Mouse (Mus musculus) ovary, postnatal 14 days (tissue): ENCODE results near the gene Btn1a1.
A peak's percentile ranks its signal among the peaks of the same experiment; 100 is the strongest.

ENCODE experiments used
- DNase-seq: peaks from one replicate; pipeline ENCODE4 v3.0.0; 2022; ENCODE audit warnings: low spot score

Gene Btn1a1

DNA sequence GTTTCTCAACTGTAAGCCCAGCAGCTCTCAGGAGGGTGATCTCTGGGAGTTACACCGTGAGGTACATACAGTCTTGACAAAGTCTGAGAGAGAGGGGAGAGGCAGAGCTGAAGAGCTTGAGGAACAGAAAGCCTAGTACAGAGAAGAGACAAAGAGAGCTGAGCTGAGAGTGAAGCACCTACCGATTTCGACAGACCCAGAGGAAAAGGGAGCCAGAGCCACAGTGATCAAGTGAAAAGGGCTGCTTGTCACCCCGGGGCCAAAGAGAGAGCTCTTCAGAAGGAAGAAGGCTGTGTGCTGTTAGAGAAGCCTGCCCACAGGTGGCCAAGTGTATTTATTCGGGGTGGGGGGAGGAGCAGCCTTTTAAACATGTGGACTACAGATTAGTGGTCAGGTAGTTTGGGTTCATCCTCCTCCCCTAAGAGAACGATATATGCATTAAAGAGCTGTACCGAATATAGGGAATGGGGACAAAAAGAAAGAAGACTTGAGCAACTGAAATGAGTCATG, at the start of gene Btn1a1:
Gene Btn1a1, minus strand, starts transcription at position 302 of the 510 bp plus-strand sequence.
- no peak for DNase-seq

GRCm38 (mm10) chr13:23515281-23515680, 49.6 kb upstream of the Btn1a1 start:
- DNase-seq: no peak

DNA sequence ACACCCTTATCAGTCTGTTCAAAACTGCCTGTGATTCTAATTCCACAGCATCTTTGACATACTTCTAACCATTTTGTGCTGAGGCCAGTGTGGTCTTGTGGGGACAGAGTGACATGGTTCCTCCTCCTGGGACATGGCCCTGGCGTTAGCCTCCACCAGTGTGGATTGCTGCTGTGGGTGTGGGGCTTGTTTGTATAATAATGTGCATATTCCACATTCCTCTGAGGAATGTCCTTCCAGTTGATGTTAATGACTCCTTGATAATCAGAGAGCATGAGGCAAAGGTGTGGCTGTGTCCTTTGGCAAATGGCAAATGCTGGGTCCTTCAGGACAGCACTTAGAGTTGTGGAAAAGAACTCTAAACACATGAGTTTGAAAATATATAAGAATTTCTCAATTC, 47.8 kb upstream of the Btn1a1 start:
- no peak for DNase-seq

DNA sequence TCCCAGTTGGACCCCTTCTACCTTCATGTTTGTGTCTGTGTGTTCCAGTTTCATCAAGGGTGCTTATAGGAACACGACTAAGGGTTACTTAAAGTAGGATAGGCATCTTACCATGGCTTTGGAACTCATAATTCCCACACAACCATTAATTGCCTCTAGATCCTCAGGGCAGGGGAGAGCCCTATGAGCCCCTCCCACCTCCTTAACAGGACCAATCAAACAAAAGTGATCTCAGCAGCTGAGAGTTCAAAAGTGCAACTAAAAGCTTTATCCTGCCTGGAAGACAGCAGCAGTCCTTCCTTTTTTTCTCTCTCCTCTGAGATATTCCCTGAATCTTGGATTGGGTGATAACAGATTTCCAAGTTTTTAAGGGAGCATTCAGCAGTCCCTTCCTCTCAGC, 44.4 kb upstream of the Btn1a1 start:
- no peak for DNase-seq

DNA sequence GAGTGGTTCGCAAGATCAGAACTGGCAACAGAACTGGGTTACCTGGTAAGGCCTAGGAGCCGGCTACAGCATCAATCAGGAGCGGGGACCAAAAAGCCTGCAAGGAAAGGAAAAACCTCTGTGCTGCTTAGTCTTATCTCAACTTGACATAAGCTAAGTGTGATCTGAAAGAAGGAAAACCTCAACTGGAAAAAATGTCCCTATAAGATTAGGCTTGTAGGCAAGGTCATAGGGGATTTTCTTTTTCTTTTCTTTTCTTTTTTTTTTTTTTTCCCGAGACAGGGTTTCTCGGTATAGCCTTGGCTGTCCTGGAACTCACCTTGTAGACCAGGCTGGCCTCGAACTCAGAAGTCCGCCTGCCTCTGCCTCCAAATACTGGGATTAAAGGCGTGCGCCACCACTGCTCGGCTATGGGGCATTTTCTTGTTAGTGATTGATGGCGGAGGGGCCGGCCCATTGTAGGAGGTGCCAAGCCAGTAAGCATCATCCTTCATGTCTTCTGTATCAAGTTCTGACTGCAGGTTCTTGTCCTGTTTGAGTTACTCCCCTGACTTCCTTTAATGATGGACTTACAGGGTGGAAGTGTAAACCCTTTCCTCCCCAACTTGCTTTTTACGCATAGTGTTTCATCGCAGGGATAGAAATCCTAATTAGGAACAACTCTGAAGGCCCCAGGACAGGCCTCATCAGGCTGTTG, 41.3 kb upstream of the Btn1a1 start:
- DNase-seq: no peak

- DNase-seq: no peak
These were observed 40.6 kb upstream of the Btn1a1 start for GRCm38 (mm10) chr13:23506351-23506750.

- no peak for DNase-seq
These were observed 40.1 kb upstream of the Btn1a1 start for GRCm38 (mm10) chr13:23505662-23506345.

GRCm38 (mm10) chr13:23503797-23504196, 38.1 kb upstream of the Btn1a1 start:
- no peak for DNase-seq

DNA sequence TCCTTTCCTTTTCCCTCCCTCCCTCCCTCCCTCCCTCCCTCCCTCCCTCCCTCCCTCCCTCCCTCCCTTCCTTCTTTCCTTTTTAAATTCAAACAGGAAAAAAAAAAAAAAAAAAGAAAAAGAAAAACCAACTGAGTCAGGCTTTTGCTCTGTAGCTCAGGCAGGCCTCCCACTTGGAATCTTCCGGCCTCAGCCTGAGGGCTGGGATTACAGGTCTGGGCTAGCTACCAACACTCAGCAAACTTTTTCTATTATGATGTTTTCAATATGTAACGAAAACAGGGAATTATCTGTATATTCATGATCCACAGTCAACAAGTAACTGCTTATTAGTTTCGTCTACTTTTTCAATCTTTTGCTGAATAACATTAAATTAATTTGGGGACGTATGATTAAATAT, 37.2 kb upstream of the Btn1a1 start:
- no peak for DNase-seq

GRCm38 (mm10) chr13:23502031-23502567, 36.4 kb upstream of the Btn1a1 start:
- DNase-seq: no peak

DNA sequence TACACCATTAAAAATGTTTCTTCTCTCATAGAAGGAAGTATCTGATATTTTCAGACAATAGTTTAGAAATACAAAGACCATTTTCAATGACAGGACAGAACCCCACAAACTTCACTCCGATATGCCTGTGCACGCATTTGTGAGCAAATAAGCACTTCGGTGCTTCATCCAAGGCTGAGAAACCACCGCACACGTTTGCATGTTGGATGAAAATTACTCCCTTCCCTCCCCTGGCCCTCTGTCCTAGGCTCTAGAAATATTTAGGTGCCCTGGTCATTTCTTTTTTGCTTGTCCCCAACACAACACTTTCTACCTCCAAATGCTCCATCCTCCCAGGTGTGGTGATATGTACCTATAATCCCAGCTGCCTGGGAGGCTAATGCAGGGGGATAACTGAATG, 35.8 kb upstream of the Btn1a1 start:
- DNase-seq: no peak

DNA sequence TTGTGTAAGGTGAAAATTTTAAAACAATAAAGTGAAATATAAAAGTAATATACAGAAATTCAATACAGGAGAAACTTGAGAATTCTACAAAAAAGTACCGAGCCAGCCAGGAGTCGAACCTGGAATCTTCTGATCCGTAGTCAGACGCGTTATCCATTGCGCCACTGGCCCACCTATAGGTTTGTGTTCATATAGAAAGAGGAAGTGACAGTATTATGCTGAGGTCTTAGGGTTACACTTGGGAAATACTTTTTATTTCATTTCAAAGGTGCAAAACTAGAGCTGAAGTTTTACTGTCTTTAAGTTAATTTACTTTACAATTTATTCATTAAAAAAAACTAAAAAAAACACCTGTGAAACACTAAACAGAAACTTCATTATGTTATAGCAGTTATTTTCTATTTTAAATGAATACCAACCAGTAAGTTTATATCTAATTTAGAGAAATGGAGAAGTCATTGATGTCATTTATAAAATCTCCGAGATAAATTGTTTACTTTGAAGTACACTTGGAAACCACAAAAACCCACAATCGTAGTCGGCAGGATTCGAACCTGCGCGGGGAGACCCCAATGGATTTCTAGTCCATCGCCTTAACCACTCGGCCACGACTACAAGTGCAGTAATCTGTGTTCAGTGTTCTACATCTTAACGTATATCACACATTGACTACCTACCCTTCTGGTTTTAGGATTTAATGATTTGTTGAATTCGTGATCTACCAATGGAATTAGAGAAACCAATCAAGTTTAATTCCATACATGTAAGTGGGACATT, 34.9 kb upstream of the Btn1a1 start:
- DNase-seq: no peak

GRCm38 (mm10) chr13:23499943-23500342, 34.2 kb upstream of the Btn1a1 start:
- no peak for DNase-seq

- no peak for DNase-seq
These were observed 33.0 kb upstream of the Btn1a1 start for GRCm38 (mm10) chr13:23498653-23499052.

DNA sequence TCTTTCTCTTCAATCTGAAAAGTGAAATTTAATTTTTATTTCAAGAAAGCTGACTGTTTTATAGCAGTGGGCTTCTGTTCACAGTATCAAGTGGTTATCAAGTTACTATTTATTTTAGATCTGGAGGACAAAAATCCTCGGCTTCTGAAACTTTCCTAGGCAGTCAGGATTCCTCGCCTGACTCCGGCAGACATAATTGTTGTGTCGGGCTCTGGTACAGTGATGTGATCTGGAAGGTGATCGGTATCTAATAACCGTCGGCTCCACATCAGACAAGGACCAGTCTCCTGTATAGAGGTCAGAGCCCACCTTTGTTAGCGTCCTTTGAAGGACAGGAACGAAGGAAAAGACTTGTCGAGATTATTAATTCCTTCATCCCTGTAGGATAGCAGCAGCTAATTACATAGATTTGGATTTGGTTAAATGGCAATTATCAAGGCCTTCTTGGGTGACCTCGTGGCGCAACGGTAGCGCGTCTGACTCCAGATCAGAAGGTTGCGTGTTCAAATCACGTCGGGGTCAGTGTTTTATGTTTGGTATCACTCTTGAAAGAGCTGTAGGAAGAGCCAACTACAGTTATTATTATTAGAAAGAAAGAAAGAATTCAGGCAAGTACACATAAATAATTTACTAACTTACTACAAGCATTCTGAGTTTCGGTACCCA, 32.1 kb upstream of the Btn1a1 start:
- DNase-seq: no peak

DNA sequence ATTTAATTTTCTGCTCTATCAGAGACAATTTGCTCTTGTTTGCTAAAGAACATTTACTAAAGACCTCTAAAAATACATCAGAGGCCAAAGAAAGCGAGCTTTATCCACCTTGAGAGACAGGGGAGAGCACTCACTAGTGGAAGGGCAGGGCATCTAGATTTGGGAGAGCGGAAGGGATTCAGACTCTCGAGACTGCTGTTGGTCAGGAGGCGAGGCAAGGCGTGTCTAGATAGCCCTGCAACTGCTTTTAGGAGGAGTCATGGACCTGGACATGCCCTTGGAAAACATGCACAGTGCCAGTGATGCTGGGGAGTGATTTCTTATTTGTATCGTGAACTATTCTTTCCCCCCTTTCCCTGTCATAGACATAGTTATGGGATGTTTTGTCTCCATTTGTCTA, 29.8 kb upstream of the Btn1a1 start:
- DNase-seq: no peak

DNA sequence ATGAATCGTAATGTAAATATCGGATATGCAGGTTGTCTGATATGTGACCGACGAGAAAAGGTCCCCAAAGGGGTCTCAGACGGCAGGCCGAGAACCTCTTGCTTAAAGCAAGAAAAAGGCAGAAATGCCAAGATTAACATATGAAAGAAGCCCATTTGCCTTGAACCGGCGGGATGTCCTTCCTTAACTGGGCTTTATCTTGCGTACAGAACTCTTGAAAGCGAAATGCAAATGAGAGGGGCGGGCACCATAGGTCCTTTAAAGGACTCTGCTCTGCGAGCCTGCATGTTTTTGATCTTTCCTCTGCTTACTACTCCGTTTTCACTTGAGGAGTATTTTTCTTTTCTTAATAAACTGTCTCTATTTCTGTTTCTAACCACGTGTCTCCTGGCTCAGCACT, 26.3 kb upstream of the Btn1a1 start:
- no peak for DNase-seq

- DNase-seq: no peak
These were observed 25.6 kb upstream of the Btn1a1 start for GRCm38 (mm10) chr13:23491263-23491662.

GRCm38 (mm10) chr13:23490863-23491262, 25.2 kb upstream of the Btn1a1 start:
- no peak for DNase-seq

DNA sequence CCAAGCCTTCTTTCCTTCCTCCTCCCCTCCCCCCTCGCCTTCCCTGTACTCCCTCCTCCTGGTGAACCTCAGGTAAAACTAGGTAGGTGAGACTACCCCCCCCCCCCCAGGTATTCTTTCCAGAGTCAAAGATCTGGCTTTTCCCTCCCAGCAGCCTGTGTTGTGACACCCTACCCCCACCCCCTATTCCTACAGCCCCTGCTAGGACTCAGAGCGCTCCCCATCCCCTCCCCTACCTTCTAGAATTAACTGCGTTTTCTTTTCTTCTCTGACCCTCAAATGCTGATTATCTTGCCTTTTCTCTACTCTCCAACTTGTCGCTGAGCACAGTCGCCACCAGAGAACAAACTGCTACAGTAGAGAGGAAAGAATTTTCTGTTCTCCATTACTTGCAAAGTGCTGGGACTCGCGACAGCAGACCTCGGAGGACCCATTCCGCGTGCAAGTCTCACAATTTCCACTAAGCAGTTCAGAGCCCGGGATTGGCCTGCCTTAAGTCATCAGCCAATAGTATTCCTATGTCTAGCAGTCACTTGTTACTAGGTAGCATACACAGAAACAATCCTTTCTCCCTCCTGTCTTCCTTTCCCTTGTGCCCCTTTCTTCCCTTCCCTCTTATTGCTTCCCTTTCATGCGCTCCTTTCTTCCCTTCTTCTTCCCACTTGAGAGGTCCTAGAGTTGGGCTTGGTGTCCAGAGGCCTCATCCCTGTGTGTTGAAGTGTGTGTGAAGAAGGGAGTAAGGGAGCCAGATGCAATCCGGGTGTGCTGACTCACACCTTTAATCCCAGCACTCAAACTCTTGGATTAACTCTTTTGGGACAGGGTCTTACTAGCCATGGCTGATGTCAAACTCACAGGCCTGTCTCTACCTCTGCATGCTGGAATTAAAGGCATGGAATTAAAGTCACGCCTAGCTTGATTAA, 23.0 kb upstream of the Btn1a1 start, which contains the start of gene Btn2a2:
Gene Btn2a2, minus strand, starts transcription at position 458 of the 923 bp plus-strand sequence.
- peak; percentile 12 for DNase-seq

DNA sequence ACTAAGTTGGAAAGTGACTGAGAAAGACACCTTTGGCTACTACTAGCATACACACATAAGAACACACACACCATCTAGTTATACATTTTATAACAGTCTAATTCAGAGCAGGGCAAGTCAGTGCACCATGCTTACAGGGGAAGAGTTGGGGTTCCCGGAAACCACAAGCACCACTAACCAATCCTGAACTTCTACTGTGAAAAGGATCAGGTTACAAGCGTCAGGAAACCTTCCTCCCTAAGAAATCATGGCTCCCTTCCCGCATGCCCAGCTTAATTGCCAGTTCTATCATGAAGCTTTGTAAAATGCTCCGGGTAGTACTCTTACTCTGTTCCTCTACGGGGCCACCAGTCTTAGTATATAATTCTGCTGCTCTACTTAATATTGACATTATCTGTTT, 19.6 kb upstream of the Btn1a1 start:
- DNase-seq: no peak
